Mouse (Mus musculus) midbrain, embryonic 13.5 days (tissue): Measurements from ENCODE around the gene Nol11. TPM values are rescaled to one million over a fixed set of nuclear protein-coding genes. Genes with fewer than 3 reads are reported as not detected.
A peak's percentile ranks its signal among the peaks of the same experiment; 100 is the strongest.
"Not testable (repeated sequence)": the region's sequence is repeated elsewhere in the genome, so short reads cannot be mapped to it uniquely, and the experiment has no call there.

ENCODE experiments used
- ATAC-seq: fragments of 200-750 bp; cut with Nextera tagmentation; 2 replicates; pipeline ENCODE4 v1.8.0; 2017; ENCODE audit warnings: mild to moderate bottlenecking, moderate TSS enrichment, moderate library complexity
- H3K27ac ChIP-seq: fragments of 300-500 bp; sonication (generic); 2 replicates; pipeline ENCODE4 v1.5.1; 2015; ENCODE audit warnings: inconsistent platforms, mild to moderate bottlenecking, moderate library complexity
- H3K27me3 ChIP-seq: fragments of 300-500 bp; sonication (generic); 2 replicates; pipeline ENCODE4 v1.6.1; 2015; ENCODE audit warnings: mild to moderate bottlenecking, inconsistent platforms
- H3K36me3 ChIP-seq: fragments of 300-500 bp; sonication (generic); 2 replicates; pipeline ENCODE4 v1.6.1; 2015; ENCODE audit warnings: mild to moderate bottlenecking, inconsistent platforms
- H3K4me1 ChIP-seq: fragments of 300-500 bp; sonication (generic); replicated peaks from 2 replicates; pipeline ENCODE4 v1.6.1; 2015; ENCODE audit warnings: inconsistent platforms
- H3K4me2 ChIP-seq: fragments of 300-500 bp; sonication (generic); replicated peaks from 2 replicates; pipeline ENCODE4 v1.6.1; 2015; ENCODE audit warnings: moderate library complexity, mild to moderate bottlenecking, inconsistent platforms
- H3K4me3 ChIP-seq: fragments of 300-500 bp; sonication (generic); replicated peaks from 2 replicates; pipeline ENCODE4 v1.5.1; 2015; ENCODE audit warnings: mild to moderate bottlenecking, inconsistent platforms
- H3K9ac ChIP-seq: fragments of 300-500 bp; sonication (generic); replicated peaks from 2 replicates; pipeline ENCODE4 v1.6.1; 2015; ENCODE audit warnings: mild to moderate bottlenecking, inconsistent platforms
- H3K9me3 ChIP-seq: fragments of 300-500 bp; sonication (generic); 2 replicates; pipeline ENCODE4 v1.6.1; 2016; ENCODE audit warnings: mild to moderate bottlenecking, inconsistent platforms
- WGBS: fragments of 180-500 bp; shearing (Covaris S2); methylation state at CpG from one replicate; pipeline ENCODE4 v1.1.7; 2015; 5-methylcytosine and 5-hydroxymethylcytosine counted together
- polyA plus RNA-seq: library from polyadenylated mRNA; unstranded; fragments of >200 nt; fragmentation: Nextera tagmentation; extraction: Ambion mirVana; gene quantifications from 2 replicates; pipeline ENCODE4 v1.2.1, GENCODE M21; 2015

Gene Nol11
- polyA plus RNA-seq, 1 experiment from 2014 or later = 60.2 TPM

DNA sequence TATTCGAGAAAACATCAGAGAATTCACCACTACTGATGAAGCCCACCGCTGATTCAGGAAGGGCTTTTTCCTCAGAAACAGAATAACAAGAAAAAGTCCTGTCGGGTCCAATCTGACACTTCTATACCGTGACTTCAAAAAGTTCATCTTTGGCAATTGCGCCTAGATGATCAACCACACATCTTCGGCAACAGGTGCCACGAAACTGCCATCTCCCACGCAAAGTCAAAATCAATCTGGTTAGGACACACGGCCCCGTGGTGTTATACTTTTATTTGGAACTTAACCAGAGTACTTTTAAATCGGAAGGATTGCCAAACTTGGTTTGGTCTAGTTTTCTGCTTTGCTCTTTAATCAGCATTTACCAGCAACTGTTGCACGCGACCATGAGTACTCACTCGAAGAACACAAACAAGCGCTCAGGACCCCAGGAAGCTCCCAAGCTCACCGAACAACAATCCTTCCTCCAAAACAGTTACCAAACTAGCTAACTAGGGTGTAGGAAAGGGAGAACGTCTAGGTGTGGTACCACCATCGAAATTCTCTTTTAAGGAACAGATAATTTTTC, 58.9 kb downstream of the Nol11 start:
- Histone ChIP-seq H3K9me3 (no peaks in the 10 kb centered on the region), H3K9ac (peak overlapping the region; percentile 98), H3K36me3 (no peaks in the 10 kb centered on the region), H3K4me2 (peak overlapping the region; percentile 86), H3K4me1 (peaks cover 42% of the 10 kb centered on the region), H3K27ac (peak overlapping the region; percentile 97; the same call in 1 of the 2 replicates), H3K4me3 (peak overlapping the region; percentile 88), H3K27me3 (no peaks in the 10 kb centered on the region)
- WGBS = 1% methylated on average over 18 of the region's 18 CpGs
- ATAC-seq = no peak

- Histone ChIP-seq H3K27ac (no peak overlapping the region), H3K4me2 (peak overlapping the region; percentile 86), H3K36me3 (no peaks in the 10 kb centered on the region), H3K9me3 (no peaks in the 10 kb centered on the region), H3K27me3 (no peaks in the 10 kb centered on the region), H3K9ac (peak overlapping the region; percentile 98; the same call in 1 of the 2 replicates), H3K4me1 (peaks cover 48% of the 10 kb centered on the region), H3K4me3 (peak overlapping the region; percentile 88)
- WGBS = 28% methylated on average over 2 of the region's 2 CpGs
- no peak for ATAC-seq
Measured at GRCm38 (mm10) chr11:107129641-107130040, 59.5 kb downstream of the Nol11 start.

DNA sequence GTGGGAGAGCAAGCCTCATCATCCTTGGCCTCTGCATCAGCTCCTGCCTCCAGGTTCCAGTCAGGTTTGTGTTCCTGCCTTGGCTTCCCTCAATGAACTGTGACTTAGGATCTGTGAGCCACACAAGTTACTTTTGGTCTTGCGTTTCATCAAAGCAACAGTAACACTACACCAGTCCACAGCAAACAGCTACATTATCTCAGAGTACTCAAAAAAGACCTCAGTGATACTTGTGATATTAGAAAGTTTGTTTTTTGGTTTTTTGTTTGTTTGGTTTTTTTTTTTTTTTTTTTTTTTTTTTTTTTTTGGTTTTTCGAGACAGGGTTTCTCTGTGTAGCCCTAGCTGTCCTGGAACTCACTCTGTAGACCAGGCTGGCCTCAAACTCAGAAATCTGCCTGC, 62.5 kb downstream of the Nol11 start:
- WGBS = 97% methylated on average over 1 of the region's 2 CpGs
- H3K36me3 ChIP-seq, H3K4me2 ChIP-seq, H3K27ac ChIP-seq, H3K9ac ChIP-seq, ATAC-seq, H3K9me3 ChIP-seq, H3K27me3 ChIP-seq, H3K4me3 ChIP-seq: not testable (repeated sequence)
- peaks cover 54% of the 10 kb centered on the region for H3K4me1 ChIP-seq

GRCm38 (mm10) chr11:107125011-107125410, 64.2 kb downstream of the Nol11 start:
- Histone ChIP-seq H3K9ac (no peak overlapping the region), H3K4me3 (no peak overlapping the region), H3K4me1 (peaks cover 50% of the 10 kb centered on the region), H3K9me3 (no peaks in the 10 kb centered on the region), H3K27me3 (no peaks in the 10 kb centered on the region), H3K27ac (no peak overlapping the region), H3K4me2 (no peak overlapping the region), H3K36me3 (no peaks in the 10 kb centered on the region)
- whole genome bisulfite sequencing = 92% methylated on average over 4 of the region's 4 CpGs
- no peak for ATAC-seq

DNA sequence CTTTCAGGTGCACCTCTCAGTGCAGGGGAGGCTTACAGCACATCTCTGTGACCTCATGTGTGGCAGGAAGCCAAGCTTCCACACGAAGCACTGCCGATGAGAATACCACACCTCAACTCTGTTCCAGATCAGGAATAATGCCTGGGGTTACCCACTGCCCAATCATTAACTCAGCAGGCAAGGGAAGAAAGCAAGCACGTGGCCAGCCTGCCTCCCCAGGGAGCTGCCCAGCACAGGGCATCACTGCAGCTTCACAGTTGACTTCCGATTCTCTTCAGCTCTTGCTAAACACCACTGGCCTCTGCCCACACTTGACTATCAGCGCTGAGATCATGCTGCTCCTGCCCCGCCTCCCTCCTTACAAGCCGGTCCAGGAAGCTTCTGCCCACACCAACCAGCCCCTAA, 64.9 kb downstream of the Nol11 start:
- Histone ChIP-seq H3K4me2 (peak overlapping the region; percentile 5; the same call in 1 of the 2 replicates), H3K4me3 (no peak overlapping the region), H3K9me3 (no peaks in the 10 kb centered on the region), H3K4me1 (peaks cover 43% of the 10 kb centered on the region), H3K36me3 (no peaks in the 10 kb centered on the region), H3K9ac (no peak overlapping the region), H3K27ac (peak overlapping the region; percentile 39), H3K27me3 (no peaks in the 10 kb centered on the region)
- no peak for ATAC-seq
- 48% methylated on average over 7 of the region's 7 CpGs for WGBS

GRCm38 (mm10) chr11:107117789-107118188, 71.4 kb downstream of the Nol11 start:
- H3K27ac ChIP-seq = no peak overlapping the region
- H3K4me1 ChIP-seq = peaks cover 35% of the 10 kb centered on the region
- H3K36me3 ChIP-seq = no peaks in the 10 kb centered on the region
- H3K9me3 ChIP-seq = no peaks in the 10 kb centered on the region
- ATAC-seq = no peak
- H3K9ac ChIP-seq = no peak overlapping the region
- H3K4me2 ChIP-seq = no peak overlapping the region
- H3K27me3 ChIP-seq = no peaks in the 10 kb centered on the region
- H3K4me3 ChIP-seq = no peak overlapping the region
- WGBS = 79% methylated on average over 12 of the region's 12 CpGs

Other genes with a start within 250 kb of the Nol11 start
- 288 and 305 TPM in 2 replicates for gene Kpna2, start 189.8 kb downstream of the Nol11 start, polyA plus RNA-seq
- gene 1810010H24Rik, start 163.7 kb downstream of the Nol11 start, polyA plus RNA-seq = 4.6 and 5.6 TPM in 2 replicates
- 43.5 and 45.1 TPM in 2 replicates for gene Bptf, start 57.3 kb downstream of the Nol11 start, polyA plus RNA-seq